Mouse (Mus musculus) heart, embryonic 13.5 days (tissue): ENCODE results near the gene Naip1. TPM values are rescaled to one million over a fixed set of nuclear protein-coding genes. Genes with fewer than 3 reads are reported as not detected.
"Not testable (repeated sequence)": the region's sequence is repeated elsewhere in the genome, so short reads cannot be mapped to it uniquely, and the experiment has no call there.

Source experiments
- ATAC-seq: fragments of 200-750 bp; cut with Nextera tagmentation; 2 replicates; pipeline ENCODE4 v1.8.0; 2017; ENCODE audit warnings: moderate TSS enrichment; ENCODE audit not compliant: insufficient number of reproducible peaks, low FRiP score, low TSS enrichment; ENCODE audit errors: extremely low read depth
- H3K27ac ChIP-seq: fragments of 300-500 bp; sonication (generic); replicated peaks from 2 replicates; pipeline ENCODE4 v1.5.1; 2015; ENCODE audit warnings: moderate library complexity, mild to moderate bottlenecking, inconsistent platforms
- H3K27me3 ChIP-seq: fragments of 300-500 bp; sonication (generic); replicated peaks from 2 replicates; pipeline ENCODE4 v1.6.1; 2015; ENCODE audit warnings: mild to moderate bottlenecking, inconsistent platforms
- H3K36me3 ChIP-seq: fragments of 300-500 bp; sonication (generic); 2 replicates; pipeline ENCODE4 v1.6.1; 2015; ENCODE audit warnings: mild to moderate bottlenecking, inconsistent platforms
- H3K4me1 ChIP-seq: fragments of 300-500 bp; sonication (generic); 2 replicates; pipeline ENCODE4 v1.6.1; 2015; ENCODE audit warnings: inconsistent platforms
- H3K4me2 ChIP-seq: fragments of 300-500 bp; sonication (generic); 2 replicates; pipeline ENCODE4 v1.6.1; 2015; ENCODE audit warnings: inconsistent platforms, mild to moderate bottlenecking, moderate library complexity
- H3K4me3 ChIP-seq: fragments of 300-500 bp; sonication (generic); 2 replicates; pipeline ENCODE4 v1.5.1; 2015; ENCODE audit warnings: moderate library complexity, mild to moderate bottlenecking, inconsistent platforms
- H3K9ac ChIP-seq: fragments of 300-500 bp; sonication (generic); 2 replicates; pipeline ENCODE4 v1.6.1; 2015; ENCODE audit warnings: inconsistent platforms, mild to moderate bottlenecking, moderate library complexity
- H3K9me3 ChIP-seq: fragments of 300-500 bp; sonication (generic); 2 replicates; pipeline ENCODE4 v1.6.1; 2016; ENCODE audit warnings: inconsistent platforms
- WGBS: fragments of 180-500 bp; shearing (Covaris S2); methylation state at CpG from one replicate; pipeline ENCODE4 v1.1.7; 2015; ENCODE audit warnings: mixed read lengths; 5-methylcytosine and 5-hydroxymethylcytosine counted together
- polyA plus RNA-seq: library from polyadenylated mRNA; unstranded; fragments of >200 nt; fragmentation: Nextera tagmentation; extraction: Ambion mirVana; gene quantifications from 2 replicates; pipeline ENCODE4 v1.2.1, GENCODE M21; 2015

Gene Naip1
- polyA plus RNA-seq, 1 experiment from 2014 or later = not detected

DNA sequence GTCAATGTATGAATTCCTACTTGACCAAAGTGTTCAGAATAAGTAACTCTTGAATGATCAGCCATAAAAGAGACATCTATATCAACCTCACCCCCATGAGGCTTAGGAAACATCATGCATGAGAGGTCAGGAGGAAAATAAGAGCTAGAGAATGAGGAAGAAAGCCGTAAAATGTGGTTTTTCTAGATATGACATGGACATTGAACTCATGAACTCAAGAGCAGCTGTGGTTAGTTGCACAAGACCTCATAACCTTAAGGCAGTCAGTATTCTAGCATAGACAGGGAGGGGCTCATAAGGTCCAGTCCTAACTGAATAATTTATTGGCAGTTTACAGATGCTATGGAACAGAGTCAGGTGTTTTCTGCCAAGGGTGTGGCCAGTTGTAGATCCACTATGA is 3.2 kb downstream of the Naip1 start:
- WGBS = 71% methylated on average over 1 of the region's 1 CpGs
- Histone ChIP-seq H3K9me3 (no peaks in the 10 kb centered on the region), H3K4me3 (no peak overlapping the region), H3K4me2 (no peak overlapping the region), H3K36me3 (no peaks in the 10 kb centered on the region), H3K27ac (no peak overlapping the region), H3K9ac (no peak overlapping the region), H3K27me3 (no peaks in the 10 kb centered on the region), H3K4me1 (no peaks in the 10 kb centered on the region)
- no peak for ATAC-seq

DNA sequence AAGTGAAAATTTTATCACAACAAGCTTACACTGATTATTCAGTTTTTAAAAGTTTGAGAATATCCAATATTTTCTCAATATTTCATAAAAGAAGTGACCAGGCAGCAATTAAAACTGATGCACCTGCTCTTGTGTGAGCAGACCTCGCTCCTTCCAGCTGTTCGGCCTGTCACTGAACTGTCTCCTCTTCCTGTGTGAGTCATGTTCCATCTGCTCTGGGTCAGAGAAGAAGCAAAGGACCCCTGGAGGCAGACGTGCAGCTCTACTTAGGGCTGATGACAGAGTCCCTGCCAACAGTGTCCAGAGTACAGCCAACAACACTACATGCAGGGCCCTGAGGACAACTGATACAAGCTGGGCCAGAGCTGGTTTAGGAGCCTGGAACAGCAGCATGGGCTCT is 12.6 kb downstream of the Naip1 start:
- H3K9me3 ChIP-seq = no peaks in the 10 kb centered on the region
- H3K9ac ChIP-seq = no peak overlapping the region
- H3K4me3 ChIP-seq = no peak overlapping the region
- 47% methylated on average over 3 of the region's 3 CpGs for WGBS
- no peak for ATAC-seq
- no peaks in the 10 kb centered on the region for H3K4me1 ChIP-seq
- no peaks in the 10 kb centered on the region for H3K27me3 ChIP-seq
- no peaks in the 10 kb centered on the region for H3K36me3 ChIP-seq
- no peak overlapping the region for H3K4me2 ChIP-seq
- H3K27ac ChIP-seq = no peak overlapping the region

DNA sequence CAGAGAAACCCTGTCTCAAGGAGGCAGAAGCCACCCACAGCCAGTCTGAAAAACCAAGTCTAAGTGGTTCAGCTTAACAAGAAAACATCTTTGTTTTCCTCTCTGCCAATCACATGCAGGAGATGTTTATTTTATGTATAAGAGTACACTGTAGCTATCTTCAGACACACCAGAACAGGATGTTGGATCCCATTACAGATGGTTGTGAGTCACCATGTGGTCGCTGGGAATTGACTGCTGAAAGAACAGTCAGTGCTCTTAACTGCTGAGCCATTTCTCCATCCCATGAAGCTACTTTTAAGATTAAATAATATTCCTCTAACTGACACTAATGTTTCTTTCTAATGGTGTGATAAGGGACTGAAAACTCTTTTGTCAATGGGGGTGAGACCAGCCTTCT is 14.0 kb downstream of the Naip1 start:
- Histone ChIP-seq H3K4me3 (no peak overlapping the region), H3K4me1 (no peaks in the 10 kb centered on the region), H3K4me2 (no peak overlapping the region), H3K9ac (no peak overlapping the region), H3K27ac (no peak overlapping the region), H3K36me3 (no peaks in the 10 kb centered on the region), H3K9me3 (no peaks in the 10 kb centered on the region), H3K27me3 (no peaks in the 10 kb centered on the region)
- no peak for ATAC-seq
- WGBS = 39% methylated on average over 1 of the region's 1 CpGs

DNA sequence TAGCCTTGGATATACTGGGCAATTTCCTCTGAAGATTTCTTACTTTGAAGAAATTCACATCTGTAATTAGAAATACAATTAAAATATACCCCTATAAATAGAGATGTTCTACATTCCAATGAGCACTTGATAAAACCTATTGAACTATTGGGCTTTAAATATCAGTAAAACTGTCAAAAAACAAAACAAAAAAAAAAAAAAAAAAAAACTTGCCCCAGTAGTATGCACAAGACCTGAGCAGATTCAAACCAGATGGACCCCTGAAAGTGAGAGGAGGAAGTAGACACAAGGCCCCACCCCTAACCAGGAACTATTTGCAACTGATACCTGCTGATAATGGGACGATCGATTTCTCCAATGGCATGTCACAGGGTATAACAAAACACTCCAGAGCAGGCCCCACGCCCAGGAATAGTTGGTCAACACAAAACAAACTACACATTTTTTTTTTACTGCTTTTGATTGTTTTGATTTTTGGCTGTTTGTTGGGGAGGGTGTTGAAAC is 15.3 kb downstream of the Naip1 start:
- H3K4me2 ChIP-seq = no peak overlapping the region
- WGBS = 65% methylated on average over 3 of the region's 3 CpGs
- ATAC-seq = no peak

GRCm38 (mm10) chr13:100436556-100437163 is 16.0 kb downstream of the Naip1 start:
- not testable (repeated sequence) for H3K4me3 ChIP-seq, H3K9me3 ChIP-seq, H3K4me1 ChIP-seq, H3K27me3 ChIP-seq, H3K4me2 ChIP-seq, H3K27ac ChIP-seq, H3K9ac ChIP-seq, ATAC-seq, H3K36me3 ChIP-seq
- WGBS = 73% methylated on average over 1 of the region's 1 CpGs

More for the DNA sequence above, 15.3 kb downstream of the Naip1 start:
- Histone ChIP-seq H3K36me3 (no peaks in the 10 kb centered on the region), H3K4me1 (no peaks in the 10 kb centered on the region), H3K4me3 (no peak overlapping the region), H3K27ac (no peak overlapping the region), H3K27me3 (no peaks in the 10 kb centered on the region), H3K9ac (no peak overlapping the region), H3K9me3 (no peaks in the 10 kb centered on the region)

DNA sequence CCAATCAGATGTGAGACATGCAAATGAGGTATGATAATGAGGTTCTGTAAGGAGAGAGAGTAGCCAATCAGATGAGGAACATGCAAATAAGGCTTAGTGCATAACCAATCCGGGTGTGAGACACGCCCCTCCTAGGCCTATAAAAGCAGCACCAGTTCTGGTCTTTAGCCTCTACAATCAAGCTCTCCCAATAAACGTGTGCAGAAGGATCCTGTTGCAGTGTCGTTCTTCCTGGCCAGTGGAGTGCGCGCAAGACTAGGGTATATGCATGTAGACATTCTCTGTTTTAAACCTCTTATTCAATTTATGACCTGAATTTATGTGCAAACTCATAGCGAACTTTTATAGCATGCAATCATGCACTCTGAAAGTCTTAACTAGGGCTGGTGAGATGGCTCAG is 32.7 kb downstream of the Naip1 start:
- not testable (repeated sequence) for H3K9ac ChIP-seq, H3K4me3 ChIP-seq, H3K4me1 ChIP-seq, H3K27ac ChIP-seq, H3K36me3 ChIP-seq, ATAC-seq, H3K27me3 ChIP-seq, H3K4me2 ChIP-seq
- 79% methylated on average over 7 of the region's 7 CpGs for WGBS
- H3K9me3 ChIP-seq = peaks cover 12% of the 10 kb centered on the region

DNA sequence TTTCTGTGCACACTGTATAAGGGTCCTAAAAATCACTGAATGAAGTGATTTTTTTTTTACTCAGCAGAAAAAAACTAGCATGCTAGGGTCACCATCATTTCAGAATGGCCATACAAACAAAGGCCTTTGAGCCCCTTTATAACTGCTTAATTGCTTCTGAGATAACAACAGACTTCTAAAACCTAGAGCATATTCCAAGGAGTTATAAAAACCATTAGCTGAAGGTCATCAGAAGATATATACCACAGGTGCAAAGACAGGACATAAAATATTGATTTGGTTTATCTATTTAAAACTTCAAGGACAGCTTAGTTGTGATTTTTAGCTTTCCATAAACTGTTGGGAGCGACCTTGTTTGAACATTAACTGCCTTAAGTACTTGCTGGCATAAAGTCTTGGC is 38.2 kb downstream of the Naip1 start:
- H3K27me3 ChIP-seq = no peaks in the 10 kb centered on the region
- no peak overlapping the region for H3K4me3 ChIP-seq
- H3K36me3 ChIP-seq = no peaks in the 10 kb centered on the region
- no peak overlapping the region for H3K27ac ChIP-seq
- no peak overlapping the region for H3K4me2 ChIP-seq
- WGBS = 49% methylated on average over 1 of the region's 1 CpGs
- H3K9me3 ChIP-seq = peaks cover 14% of the 10 kb centered on the region
- no peaks in the 10 kb centered on the region for H3K4me1 ChIP-seq
- no peak overlapping the region for H3K9ac ChIP-seq
- no peak for ATAC-seq

- Histone ChIP-seq H3K4me1 (no peaks in the 10 kb centered on the region), H3K4me2 (no peak overlapping the region), H3K9me3 (peaks cover 1% of the 10 kb centered on the region; the same call in 1 of the 2 replicates), H3K36me3 (no peaks in the 10 kb centered on the region), H3K27me3 (no peaks in the 10 kb centered on the region), H3K27ac (no peak overlapping the region), H3K9ac (no peak overlapping the region), H3K4me3 (no peak overlapping the region)
- ATAC-seq = no peak
- WGBS = 67% methylated on average over 4 of the region's 4 CpGs
These were observed 42.8 kb downstream of the Naip1 start for GRCm38 (mm10) chr13:100409825-100410224.

DNA sequence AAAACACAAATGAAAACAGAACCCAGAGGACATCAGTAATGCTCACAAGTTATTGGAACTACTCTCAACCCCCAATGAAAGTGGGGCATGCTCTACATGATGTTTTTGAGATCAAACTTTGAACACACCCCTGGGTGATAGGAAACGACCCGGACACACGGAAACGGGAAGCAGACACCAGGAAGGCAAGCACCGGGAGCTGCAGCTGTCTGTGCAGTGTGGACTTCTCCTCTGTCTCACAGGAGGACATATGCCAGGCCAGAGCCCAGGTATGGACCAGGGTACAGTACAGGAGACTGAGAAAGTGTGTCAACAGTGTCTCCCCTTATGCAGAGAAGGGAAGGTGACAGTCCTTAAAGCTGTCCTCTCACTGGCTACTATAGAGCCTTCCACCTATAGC is 43.5 kb downstream of the Naip1 start:
- H3K9ac ChIP-seq = no peak overlapping the region
- H3K4me1 ChIP-seq = no peaks in the 10 kb centered on the region
- H3K27me3 ChIP-seq = no peaks in the 10 kb centered on the region
- no peak for ATAC-seq
- no peak overlapping the region for H3K4me2 ChIP-seq
- WGBS = 73% methylated on average over 5 of the region's 5 CpGs
- H3K4me3 ChIP-seq = no peak overlapping the region
- H3K9me3 ChIP-seq = no peaks in the 10 kb centered on the region
- no peak overlapping the region for H3K27ac ChIP-seq
- no peaks in the 10 kb centered on the region for H3K36me3 ChIP-seq

- Histone ChIP-seq H3K4me3 (no peak overlapping the region), H3K4me1 (no peaks in the 10 kb centered on the region), H3K9ac (no peak overlapping the region), H3K9me3 (no peaks in the 10 kb centered on the region), H3K36me3 (no peaks in the 10 kb centered on the region), H3K27me3 (no peaks in the 10 kb centered on the region), H3K27ac (no peak overlapping the region), H3K4me2 (no peak overlapping the region)
- 68% methylated on average over 7 of the region's 7 CpGs for WGBS
- no peak for ATAC-seq
These were observed 44.4 kb downstream of the Naip1 start for GRCm38 (mm10) chr13:100408242-100408641.

- H3K4me1 ChIP-seq, H3K4me2 ChIP-seq, H3K27me3 ChIP-seq, H3K9me3 ChIP-seq, H3K27ac ChIP-seq, ATAC-seq, H3K4me3 ChIP-seq, H3K36me3 ChIP-seq, H3K9ac ChIP-seq: not testable (repeated sequence)
- 59% methylated on average over 7 of the region's 7 CpGs for WGBS
These were observed 49.6 kb downstream of the Naip1 start for GRCm38 (mm10) chr13:100402930-100403637.

DNA sequence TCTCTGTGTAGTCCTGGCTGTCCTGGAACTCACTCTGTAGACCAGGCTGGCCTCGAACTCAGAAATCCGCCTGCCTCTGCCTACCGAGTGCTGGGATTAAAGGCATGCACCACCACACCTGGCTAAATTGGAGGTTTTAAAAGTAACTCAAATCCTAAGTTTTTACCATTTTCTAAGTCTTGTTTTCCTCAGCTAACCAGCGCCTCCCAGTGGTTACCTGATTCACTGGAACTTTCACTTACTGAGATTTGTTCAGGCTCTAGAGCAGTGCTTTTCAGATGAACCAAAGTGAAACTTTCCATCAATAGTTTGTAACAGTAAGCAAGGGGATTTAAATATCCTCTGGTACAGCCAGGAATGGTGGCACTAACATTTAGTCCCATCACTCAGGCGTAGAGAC is 61.6 kb downstream of the Naip1 start:
- H3K4me2 ChIP-seq, H3K27ac ChIP-seq, H3K4me1 ChIP-seq, H3K27me3 ChIP-seq, H3K9me3 ChIP-seq, H3K4me3 ChIP-seq, H3K36me3 ChIP-seq, H3K9ac ChIP-seq, ATAC-seq: not testable (repeated sequence)
- 17% methylated on average over 5 of the region's 5 CpGs for WGBS
